Mouse (Mus musculus) hindbrain, postnatal 0 days (tissue): ENCODE results near the gene C1qtnf1. TPM values are rescaled to one million over a fixed set of nuclear protein-coding genes. Genes with fewer than 3 reads are reported as not detected.
A peak's percentile ranks its signal among the peaks of the same experiment; 100 is the strongest.

Source experiments
- ATAC-seq: fragments of 200-750 bp; cut with Nextera tagmentation; 2 replicates; pipeline ENCODE4 v1.8.0; 2017; ENCODE audit warnings: mild to moderate bottlenecking, moderate TSS enrichment, moderate library complexity
- DNase-seq: peaks from one replicate; pipeline ENCODE4 v3.0.0-alpha.2; 2015; ENCODE audit warnings: low spot score
- H3K27ac ChIP-seq: fragments of 300-500 bp; sonication (generic); 2 replicates; pipeline ENCODE4 v1.5.1; 2014; ENCODE audit warnings: mild to moderate bottlenecking
- H3K27me3 ChIP-seq: fragments of 300-500 bp; sonication (generic); 2 replicates; pipeline ENCODE4 v1.6.1; 2014; ENCODE audit warnings: low read length, mixed read lengths; ENCODE audit not compliant: insufficient read depth
- H3K36me3 ChIP-seq: fragments of 300-500 bp; sonication (generic); 2 replicates; pipeline ENCODE4 v1.6.1; 2014; ENCODE audit warnings: low read length, mixed read lengths; ENCODE audit not compliant: insufficient read depth
- H3K4me1 ChIP-seq: fragments of 300-500 bp; sonication (generic); 2 replicates; pipeline ENCODE4 v1.6.1; 2014; ENCODE audit warnings: antibody characterized with exemption, low read length, mixed read lengths; ENCODE audit not compliant: insufficient read depth
- H3K4me2 ChIP-seq: fragments of 300-500 bp; sonication (generic); 2 replicates; pipeline ENCODE4 v1.6.1; 2014; ENCODE audit warnings: low read depth, mild to moderate bottlenecking, low read length, moderate library complexity, mixed read lengths
- H3K4me3 ChIP-seq: fragments of 300-500 bp; sonication (generic); 2 replicates; pipeline ENCODE4 v1.5.1; 2014; ENCODE audit warnings: low read length
- H3K9ac ChIP-seq: fragments of 300-500 bp; sonication (generic); replicated peaks from 2 replicates; pipeline ENCODE4 v1.6.1; 2014; ENCODE audit warnings: mild to moderate bottlenecking, low read length, moderate library complexity, mixed read lengths
- H3K9me3 ChIP-seq: fragments of 300-500 bp; sonication (generic); 2 replicates; pipeline ENCODE4 v1.6.1; 2016; ENCODE audit warnings: low read length, mixed read lengths
- CTCF ChIP-seq: IDR thresholded peaks from 2 replicates; pipeline ENCODE4 v1.5.1; 2016; ENCODE audit warnings: antibody characterized with exemption, control low read depth, low read depth
- WGBS: fragments of 180-500 bp; shearing (Covaris S2); extraction: QIAGEN DNeasy Blood & Tissue Kit; methylation state at CpG from one replicate; pipeline ENCODE4 v1.1.7; 2014; 5-methylcytosine and 5-hydroxymethylcytosine counted together
- polyA plus RNA-seq: library from polyadenylated mRNA; unstranded; fragments of >200 nt; fragmentation: Nextera tagmentation; extraction: Ambion mirVana; gene quantifications from 2 replicates; pipeline ENCODE4 v1.2.1, GENCODE M21; 2015
- total RNA-seq: library from RNA; depleted of rRNA; stranded (reverse); fragments of >200 nt; gene quantifications from 2 replicates; pipeline ENCODE4 v1.2.3, GENCODE M21; 2014

Gene C1qtnf1
- total and polyA plus RNA-seq, 2 experiments from 2014 or later = 4.3 to 5.4 TPM

DNA sequence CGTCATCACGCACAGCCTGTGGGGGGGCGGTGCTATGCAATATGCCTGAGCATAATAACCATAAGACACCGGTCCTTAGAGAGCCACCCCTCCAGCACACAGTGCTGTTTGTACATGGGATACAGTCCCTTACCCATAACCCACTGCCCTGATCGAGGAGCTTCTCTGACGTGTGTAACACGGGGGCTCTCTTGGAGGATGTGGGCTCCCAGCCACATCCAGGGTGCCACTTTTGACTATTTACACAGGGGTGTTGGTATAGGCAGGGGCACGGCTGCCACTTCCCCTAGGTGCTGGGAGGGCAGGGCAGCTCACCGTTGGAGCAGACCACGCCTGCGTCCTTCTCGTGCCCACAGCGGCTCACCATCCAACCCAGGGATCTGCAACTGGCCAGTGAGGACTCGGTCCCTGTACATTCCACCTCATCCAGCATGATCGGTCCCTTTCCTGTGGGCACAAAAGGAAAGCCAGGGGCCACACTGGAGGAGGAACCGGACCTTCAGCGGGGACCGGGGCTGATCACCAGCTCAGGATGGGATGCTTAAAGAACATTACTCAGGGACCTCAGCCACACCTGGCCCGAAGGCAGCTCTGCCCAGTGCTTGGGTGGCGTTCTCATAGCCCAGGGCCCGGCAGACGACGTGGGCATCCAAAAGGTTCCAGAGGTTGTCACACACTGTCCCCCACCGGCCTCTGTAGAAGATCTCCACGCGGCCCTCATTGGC, 30.0 kb upstream of the C1qtnf1 start:
- H3K9ac ChIP-seq = no peak overlapping the region
- H3K4me2 ChIP-seq = no peak overlapping the region
- no peaks in the 10 kb centered on the region for H3K27me3 ChIP-seq
- no peak overlapping the region for H3K4me3 ChIP-seq
- WGBS = 92% methylated on average over 26 of the region's 26 CpGs
- ATAC-seq (no peak), DNase-seq (no peak)
- peaks cover 3% of the 10 kb centered on the region; the same call in 1 of the 2 replicates for H3K4me1 ChIP-seq
- no peak overlapping the region for H3K27ac ChIP-seq
- no peak for TF ChIP-seq CTCF
- no peaks in the 10 kb centered on the region for H3K36me3 ChIP-seq
- no peaks in the 10 kb centered on the region for H3K9me3 ChIP-seq

DNA sequence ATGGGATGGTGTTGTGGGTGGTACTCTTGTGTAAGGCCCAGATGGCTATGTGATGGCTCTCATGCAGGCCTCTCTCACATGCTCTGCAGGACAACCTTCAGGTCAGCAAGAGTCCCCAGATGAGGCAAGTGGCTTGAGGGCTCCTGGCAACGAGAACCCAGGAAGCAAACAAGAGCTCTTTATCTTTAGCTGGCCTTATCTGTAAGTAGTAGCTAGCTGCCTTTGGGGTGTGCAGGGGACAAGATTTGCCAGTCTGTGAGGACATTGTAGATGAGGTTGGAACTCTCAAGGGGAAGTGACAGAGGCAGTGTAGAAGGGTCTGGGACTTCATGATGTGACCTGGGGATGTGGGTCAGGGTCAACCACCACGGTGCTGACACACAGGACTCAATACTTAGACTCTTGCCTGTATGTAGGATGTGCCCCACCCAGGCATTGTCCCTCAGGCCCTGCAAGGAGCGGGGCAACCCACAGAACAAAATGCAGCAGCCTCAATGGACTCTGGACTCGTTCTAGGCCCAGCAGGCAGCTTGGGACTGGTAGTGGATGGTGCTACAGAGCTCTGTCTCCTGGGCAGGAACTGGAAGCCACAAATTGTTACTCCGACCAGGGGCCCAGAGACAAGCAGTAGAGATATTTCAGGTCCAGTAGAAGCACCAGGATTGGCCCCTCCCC, 28.0 kb upstream of the C1qtnf1 start:
- Histone ChIP-seq H3K9ac (no peak overlapping the region), H3K27me3 (no peaks in the 10 kb centered on the region), H3K27ac (no peak overlapping the region), H3K9me3 (no peaks in the 10 kb centered on the region), H3K36me3 (no peaks in the 10 kb centered on the region), H3K4me3 (no peak overlapping the region), H3K4me1 (peaks cover 3% of the 10 kb centered on the region; the same call in 1 of the 2 replicates), H3K4me2 (no peak overlapping the region)
- 73% methylated on average over 5 of the region's 5 CpGs for WGBS
- ATAC-seq (0 out of 2 replicates have a peak, but pooled peaks have one; percentile 2), DNase-seq (no peak)
- no peak for TF ChIP-seq CTCF

GRCm38 (mm10) chr11:118400566-118400936, 27.5 kb upstream of the C1qtnf1 start:
- TF ChIP-seq CTCF = no peak
- Histone ChIP-seq H3K36me3 (no peaks in the 10 kb centered on the region), H3K4me2 (peak overlapping the region; percentile 27; the same call in 1 of the 2 replicates), H3K4me3 (no peak overlapping the region), H3K27me3 (no peaks in the 10 kb centered on the region), H3K9me3 (no peaks in the 10 kb centered on the region), H3K9ac (no peak overlapping the region), H3K4me1 (peaks cover 3% of the 10 kb centered on the region; the same call in 1 of the 2 replicates), H3K27ac (0 out of 2 replicates have a peak overlapping the region, but pooled peaks have one; percentile 70)
- WGBS = 25% methylated on average over 6 of the region's 6 CpGs
- ATAC-seq (0 out of 2 replicates have a peak, but pooled peaks have one; percentile 16), DNase-seq (peak; percentile 26)

- no peak overlapping the region for H3K4me3 ChIP-seq
- H3K9me3 ChIP-seq = no peaks in the 10 kb centered on the region
- H3K9ac ChIP-seq = no peak overlapping the region; the same call in 1 of the 2 replicates
- peak overlapping the region; percentile 70 for H3K27ac ChIP-seq
- H3K4me1 ChIP-seq = peaks cover 3% of the 10 kb centered on the region; the same call in 1 of the 2 replicates
- no peaks in the 10 kb centered on the region for H3K27me3 ChIP-seq
- peak overlapping the region; percentile 27 for H3K4me2 ChIP-seq
- ATAC-seq (no peak), DNase-seq (no peak)
- no peaks in the 10 kb centered on the region for H3K36me3 ChIP-seq
- WGBS = 82% methylated on average over 4 of the region's 4 CpGs
- no peak for TF ChIP-seq CTCF
Observed at GRCm38 (mm10) chr11:118401195-118401594, 26.8 kb upstream of the C1qtnf1 start.

DNA sequence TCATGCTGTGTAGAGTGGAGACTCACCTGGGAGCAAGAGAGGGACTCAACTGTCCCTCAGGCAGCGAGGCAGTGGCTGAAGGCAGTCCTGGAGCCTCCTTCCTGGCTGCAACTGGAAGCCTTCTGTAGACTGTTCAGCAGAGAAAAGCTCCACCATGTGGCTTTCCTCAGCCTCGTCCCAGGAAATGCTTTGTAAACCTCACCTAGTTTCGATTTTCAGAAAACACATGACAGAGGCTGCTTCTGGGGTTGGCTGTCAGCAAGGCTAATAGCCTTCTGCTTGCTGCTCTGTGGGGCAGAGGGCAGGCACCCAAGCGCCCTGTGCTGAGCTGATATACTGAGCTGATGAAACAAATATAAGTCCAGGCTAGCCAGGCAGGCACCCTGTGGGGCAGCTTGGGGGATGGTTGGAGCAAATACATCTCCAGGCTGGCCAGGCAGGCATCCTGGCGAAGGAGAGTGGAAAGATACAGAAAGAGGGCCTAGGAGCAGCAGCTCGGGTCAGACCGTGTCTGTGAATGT, 26.2 kb upstream of the C1qtnf1 start, which contains the start of gene Lgals3bp:
Gene Lgals3bp, minus strand, starts transcription at position 333 of the 521 bp plus-strand sequence.
- Histone ChIP-seq H3K27me3 (no peaks in the 10 kb centered on the region), H3K4me3 (no peak within 1 kb of the TSS), H3K27ac (peak within 1 kb of the TSS; percentile 70), H3K4me1 (peaks cover 3% of the 10 kb centered on the region; the same call in 1 of the 2 replicates), H3K9me3 (no peaks in the 10 kb centered on the region), H3K9ac (peak within 1 kb of the TSS; percentile 17), H3K36me3 (peaks cover 6% of the 10 kb centered on the region; the same call in 1 of the 2 replicates), H3K4me2 (peak within 1 kb of the TSS; percentile 27)
- TF ChIP-seq CTCF = peak; percentile 62
- WGBS = 48% methylated on average over 7 of the region's 7 CpGs
- peak; percentile 81 for ATAC-seq
- DNase-seq = peak; percentile 77

DNA sequence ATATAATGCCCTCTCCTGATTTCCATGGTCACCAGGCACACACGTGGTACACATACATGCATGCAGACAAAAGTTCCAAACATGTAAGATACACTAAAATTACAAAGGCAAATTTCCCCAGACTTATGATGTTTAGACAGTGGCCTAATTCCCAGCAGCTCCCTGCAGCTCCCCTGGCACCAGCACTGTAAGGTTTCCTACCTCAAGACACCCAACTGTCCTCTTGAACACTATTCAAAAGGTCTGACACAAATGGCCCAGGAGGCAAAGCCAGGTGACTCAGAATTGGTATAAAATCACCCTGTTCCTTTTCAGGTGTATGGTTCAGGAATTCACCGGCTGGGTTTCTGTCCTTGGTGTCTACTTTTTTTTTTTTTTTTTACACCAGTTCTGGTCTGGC, 24.8 kb upstream of the C1qtnf1 start:
- Histone ChIP-seq H3K9ac (no peak overlapping the region), H3K4me2 (no peak overlapping the region), H3K36me3 (peaks cover 18% of the 10 kb centered on the region), H3K4me1 (peaks cover 3% of the 10 kb centered on the region; the same call in 1 of the 2 replicates), H3K9me3 (no peaks in the 10 kb centered on the region), H3K4me3 (no peak overlapping the region), H3K27me3 (no peaks in the 10 kb centered on the region), H3K27ac (no peak overlapping the region)
- ATAC-seq (no peak), DNase-seq (no peak)
- 98% methylated on average over 2 of the region's 2 CpGs for WGBS
- TF ChIP-seq CTCF = no peak
